Mouse (Mus musculus): ENCODE measurements at regions not wholly inside any gene's neighbourhood (a gene's known extent, or its start where the extent isn't known, plus 50 kb on each side); places are given as distances from the start of the nearest gene placed in this dataset.

GRCm38 (mm10) chr1:136714987-136715386, 90.3 kb downstream of the Zfp281 start:
- in situ Hi-C loops (cut with MboI, MseI) = no loop called here

- in situ Hi-C loops (cut with MboI, MseI) = no loop called here
Measured at GRCm38 (mm10) chr1:136717830-136718517, 93.3 kb downstream of the Zfp281 start.

DNA sequence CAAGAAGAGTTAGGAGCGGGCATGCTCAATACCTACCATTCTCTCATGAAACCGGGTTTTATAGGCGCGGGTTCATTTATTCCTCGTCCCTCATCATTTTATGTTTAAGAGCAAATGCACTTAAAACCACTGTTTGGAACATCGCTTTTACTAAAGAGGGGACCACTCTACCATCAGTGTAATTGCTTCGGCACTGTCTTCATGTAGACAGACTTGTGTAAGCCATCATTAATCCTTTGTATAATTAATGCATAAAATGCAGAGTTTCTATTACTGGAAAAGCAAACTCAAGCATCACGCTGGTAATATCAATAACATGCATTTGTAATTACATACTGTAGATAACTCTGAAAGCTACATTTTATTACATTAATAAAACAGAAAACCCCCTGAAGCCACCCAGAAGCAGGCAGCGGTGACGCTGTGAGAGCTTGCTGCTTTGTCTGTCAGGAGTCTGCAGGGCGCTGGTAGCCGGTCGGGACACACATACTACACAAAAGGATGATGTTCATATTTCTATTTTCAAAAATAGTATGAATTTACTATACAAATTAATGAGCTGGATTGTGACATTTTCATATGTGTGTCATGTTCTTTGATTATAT, 99.2 kb downstream of the Zfp281 start:
- in situ Hi-C loops (cut with MboI, MseI) = no loop called here

- in situ Hi-C loops (cut with MboI, MseI) = no loop called here
Measured at GRCm38 (mm10) chr1:136725242-136725641, 100.5 kb downstream of the Zfp281 start.

GRCm38 (mm10) chr1:136726145-136726935, 101.6 kb downstream of the Zfp281 start:
- in situ Hi-C loops (cut with MboI, MseI) = no loop called here

- in situ Hi-C loops (cut with MboI, MseI) = no loop called here
Measured at GRCm38 (mm10) chr1:136727868-136728631, 103.3 kb downstream of the Zfp281 start.

DNA sequence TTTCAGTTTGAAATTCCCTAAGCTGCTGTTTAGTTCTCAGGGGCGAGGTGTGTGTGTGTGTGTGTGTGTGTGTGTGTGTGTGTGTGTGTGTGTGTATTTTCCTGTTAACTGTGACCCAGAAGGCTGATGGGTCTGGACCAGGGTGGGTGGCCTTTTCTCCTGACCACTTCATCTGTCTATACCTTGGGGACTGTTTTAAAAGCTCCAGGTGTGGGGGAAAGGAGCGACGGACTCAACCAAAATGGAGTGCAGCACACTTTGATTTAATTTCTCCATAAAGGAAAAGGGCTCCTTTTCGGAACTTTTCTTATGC, 103.9 kb downstream of the Zfp281 start:
- in situ Hi-C loops (cut with MboI, MseI) = no loop called here

GRCm38 (mm10) chr1:136730638-136731037, 105.9 kb downstream of the Zfp281 start:
- in situ Hi-C loops (cut with MboI, MseI) = no loop called here

- in situ Hi-C loops (cut with MboI, MseI) = loop anchor here (5.0 kb wide), 1 partner anchor 186 kb away; no protein-coding TSS in a partner anchor
Measured at GRCm38 (mm10) chr1:136738030-136738429, 113.3 kb downstream of the Zfp281 start.

GRCm38 (mm10) chr1:136739486-136739885, 114.8 kb downstream of the Zfp281 start:
- in situ Hi-C loops (cut with MboI, MseI) = loop anchor here (5.0 kb wide), 1 partner anchor 187 kb away; no protein-coding TSS in a partner anchor

- in situ Hi-C loops (cut with MboI, MseI) = no loop called here
Measured at GRCm38 (mm10) chr1:136741061-136741460, 116.4 kb downstream of the Zfp281 start.

GRCm38 (mm10) chr1:136749188-136749587, 124.5 kb downstream of the Zfp281 start:
- in situ Hi-C loops (cut with MboI, MseI) = no loop called here

DNA sequence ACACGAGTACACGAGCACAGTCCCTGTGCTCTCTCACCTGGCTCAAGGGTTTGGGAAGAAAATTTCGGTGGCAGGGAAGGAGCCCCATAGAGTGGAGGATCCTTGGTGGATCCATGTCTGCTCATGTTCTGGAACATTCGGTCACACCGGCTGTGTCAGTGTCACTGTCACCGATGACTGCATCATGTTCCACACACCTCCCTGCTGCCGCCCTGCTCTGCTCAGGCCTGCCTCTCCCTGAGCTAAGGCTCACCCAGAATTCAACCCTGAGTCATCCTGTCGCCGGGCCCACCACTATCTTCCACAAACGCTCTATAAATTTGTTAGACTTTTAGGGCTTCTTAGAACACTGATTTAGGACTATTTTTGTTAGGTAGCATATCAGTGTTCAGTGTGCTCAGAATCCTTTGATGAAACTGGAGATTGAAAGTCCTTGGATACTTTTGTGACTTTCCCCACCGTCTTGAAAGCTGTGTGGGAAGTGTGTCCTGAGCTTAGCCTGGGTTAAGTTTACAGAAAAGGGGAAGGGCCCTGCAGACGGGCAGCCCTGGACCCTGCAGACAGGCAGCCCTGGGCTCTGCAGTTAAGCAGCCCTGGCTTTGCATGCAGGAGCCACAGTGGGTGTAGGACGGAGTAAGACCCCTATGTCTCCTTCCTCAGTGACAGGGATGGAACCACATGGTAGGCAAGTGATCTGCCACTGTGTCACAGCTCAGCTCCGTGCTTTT, 126.9 kb downstream of the Zfp281 start:
- in situ Hi-C loops (cut with MboI, MseI) = no loop called here

- in situ Hi-C loops (cut with MboI, MseI) = no loop called here
Measured at GRCm38 (mm10) chr1:136754286-136754685, 129.6 kb downstream of the Zfp281 start.

DNA sequence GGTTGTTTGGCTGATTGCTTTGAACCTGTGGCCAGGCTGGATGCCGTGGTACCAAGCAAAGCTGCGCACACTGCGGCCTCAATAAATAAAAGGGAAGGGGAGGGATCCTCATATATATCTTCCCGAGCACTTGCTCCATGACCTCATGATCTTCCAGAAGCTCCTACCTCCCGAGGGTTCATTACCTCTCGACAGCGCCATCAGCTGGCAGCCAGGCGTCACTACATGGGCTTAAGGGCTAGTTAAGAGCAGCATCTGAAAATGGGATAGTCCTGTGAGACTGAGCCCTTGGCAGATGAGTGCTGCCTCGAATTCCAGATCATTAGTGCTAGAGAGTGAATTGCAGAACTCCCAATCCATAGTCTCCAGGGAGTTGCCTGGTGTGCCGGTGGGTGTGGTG, 134.0 kb downstream of the Zfp281 start:
- in situ Hi-C loops (cut with MboI, MseI) = no loop called here

DNA sequence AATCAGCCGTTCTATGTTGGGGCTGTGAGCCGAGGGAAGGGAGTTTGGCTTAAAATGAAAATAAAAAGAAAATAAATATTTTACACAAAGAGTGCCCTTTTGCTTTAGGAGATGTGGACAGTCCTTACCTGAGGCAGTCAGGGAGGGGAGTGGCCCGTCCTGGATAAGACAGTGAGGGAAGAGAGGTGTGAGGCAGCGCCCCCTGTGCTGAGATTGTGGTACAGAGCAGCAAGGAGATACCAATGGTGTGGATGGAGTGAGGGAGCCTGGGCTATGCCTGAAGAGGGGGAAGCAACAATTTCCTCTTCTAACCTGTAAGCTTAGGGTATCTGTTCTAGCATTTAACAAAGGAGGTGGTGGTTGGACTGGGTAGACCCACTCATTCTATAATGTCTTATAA, 134.5 kb downstream of the Zfp281 start:
- in situ Hi-C loops (cut with MboI, MseI) = no loop called here

GRCm38 (mm10) chr1:136761467-136761866, 136.8 kb downstream of the Zfp281 start:
- in situ Hi-C loops (cut with MboI, MseI) = no loop called here

GRCm38 (mm10) chr1:136768969-136769401, 144.3 kb downstream of the Zfp281 start:
- in situ Hi-C loops (cut with MboI, MseI) = no loop called here

GRCm38 (mm10) chr1:136773743-136774142, 149.0 kb downstream of the Zfp281 start:
- in situ Hi-C loops (cut with MboI, MseI) = no loop called here

- in situ Hi-C loops (cut with MboI, MseI) = no loop called here
Measured at GRCm38 (mm10) chr1:136776211-136776610, 151.5 kb downstream of the Zfp281 start.
